Mouse (Mus musculus): Measurements from ENCODE around the gene Cd109. TPM values are rescaled to one million over a fixed set of nuclear protein-coding genes. Genes with fewer than 3 reads are reported as not detected.

Cd109 gene
- total and polyA plus RNA-seq, 3 experiments = not detected

DNA sequence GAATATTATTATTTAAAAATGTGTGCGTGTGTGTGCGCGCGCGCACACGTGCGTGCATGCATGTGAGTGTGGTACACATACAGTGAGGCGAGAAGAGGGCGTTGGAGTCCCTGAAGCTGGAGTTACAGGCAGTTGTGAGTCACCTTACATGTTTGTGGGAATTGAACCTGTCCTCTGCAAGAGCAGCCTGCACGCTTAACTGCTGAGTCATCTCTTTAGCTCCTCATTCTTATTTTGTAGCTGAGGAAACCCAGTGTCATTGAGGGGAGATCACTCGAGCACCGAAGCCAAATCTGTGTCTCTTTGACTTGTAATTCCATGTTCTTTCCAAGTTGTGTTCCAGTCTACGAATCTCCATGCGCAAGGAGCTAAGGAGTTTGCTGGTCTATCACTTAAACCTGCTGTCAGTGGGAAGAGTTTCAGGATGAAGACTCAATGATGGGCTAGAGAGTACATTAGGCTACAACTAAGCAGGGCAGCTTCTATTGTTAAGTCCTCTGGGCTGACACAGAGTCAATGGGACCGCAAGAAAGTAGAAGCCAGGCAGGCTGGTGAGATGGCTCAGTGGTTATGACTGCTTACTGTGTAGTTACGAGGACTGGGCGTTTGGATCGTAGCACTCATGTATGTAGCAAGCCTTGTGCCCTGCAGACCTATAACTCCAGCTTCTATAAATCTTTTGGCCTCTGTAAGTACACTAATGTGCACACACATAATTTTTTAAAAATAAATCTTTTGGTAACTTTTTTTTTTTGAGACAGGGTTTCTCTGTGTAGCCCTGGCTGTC, 19.4 kb upstream of the Cd109 start:
- H3K36me3 ChIP-seq (ENCODE audit: control insufficient read depth in 1 of 2, insufficient read depth in 2 of 2, low read length in 2 of 2) = peaks cover 0 to 11% of the 10 kb centered on the region in 2 experiments; a peak in 2 of 4 replicates
- no peaks in the 10 kb centered on the region for H3K9me3 ChIP-seq (replicated peaks; ENCODE audit: insufficient read depth, low read length)
- peak; percentile 32 for DNase-seq (ENCODE audit: low read depth, low spot score)
- H3K4me3 ChIP-seq (ENCODE audit: control insufficient read depth in 1 of 2, insufficient read depth in 1 of 2, low read depth in 2 of 2, low read length in 2 of 2) = no peak overlapping the region
- H3K27ac ChIP-seq (ENCODE audit: control insufficient read depth, low read depth, low read length) = no peak overlapping the region
- H3K79me2 ChIP-seq (ENCODE audit: control insufficient read depth, insufficient read depth, low read length, poor library complexity) = no peaks in the 10 kb centered on the region
- H3K9ac ChIP-seq (ENCODE audit: control insufficient read depth, low read depth, low read length, poor library complexity, severe bottlenecking) = no peak overlapping the region
- peaks cover 6 to 8% of the 10 kb centered on the region in 2 experiments for H3K27me3 ChIP-seq (ENCODE audit: control insufficient read depth in 1 of 2, insufficient read depth in 2 of 2, low read length in 2 of 2)
- peaks cover 5 to 7% of the 10 kb centered on the region in 2 experiments for H3K4me1 ChIP-seq (ENCODE audit: control insufficient read depth in 1 of 2, insufficient read depth in 2 of 2, low read length in 2 of 2)
- TF ChIP-seq MAFK (IDR thresholded peaks at IDR 0.05; ENCODE audit: borderline replicate concordance, low read depth, low read length) = peak; percentile 61; the same call in 1 of the 2 replicates
- no peak for TF ChIP-seq CHD2 (IDR thresholded peaks at IDR 0.05; ENCODE audit: low read length)

DNA sequence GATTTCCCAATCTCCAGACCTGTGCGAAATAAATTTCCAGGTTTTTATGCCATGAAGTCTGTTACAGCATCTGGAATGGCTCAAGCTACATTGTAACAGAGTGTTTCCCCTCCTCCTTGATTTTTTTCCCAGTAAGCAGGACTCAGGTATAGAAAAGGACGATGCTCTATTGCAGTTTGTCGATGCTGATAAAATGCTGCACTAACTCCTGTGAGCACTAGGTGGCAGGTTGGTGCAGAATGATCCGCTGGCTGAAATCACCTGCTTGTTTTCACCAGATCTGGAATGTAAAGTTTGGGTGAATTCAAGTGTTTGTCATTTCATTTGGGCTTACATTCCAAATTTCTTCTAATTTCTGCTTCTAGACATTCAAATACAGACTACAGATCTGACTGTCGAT, 18.5 kb upstream of the Cd109 start:
- DNase-seq (ENCODE audit: low read depth, low spot score) = peak; percentile 67
- Histone ChIP-seq H3K27me3 (ENCODE audit: control insufficient read depth in 1 of 2, insufficient read depth in 2 of 2, low read length in 2 of 2) (peaks cover 6 to 8% of the 10 kb centered on the region in 2 experiments), H3K9me3 (replicated peaks; ENCODE audit: insufficient read depth, low read length) (no peaks in the 10 kb centered on the region), H3K79me2 (ENCODE audit: control insufficient read depth, insufficient read depth, low read length, poor library complexity) (no peaks in the 10 kb centered on the region), H3K27ac (ENCODE audit: control insufficient read depth, low read depth, low read length) (no peak overlapping the region), H3K36me3 (ENCODE audit: control insufficient read depth in 1 of 2, insufficient read depth in 2 of 2, low read length in 2 of 2) (peaks cover 0 to 11% of the 10 kb centered on the region in 2 experiments; a peak in 2 of 4 replicates), H3K4me1 (ENCODE audit: control insufficient read depth in 1 of 2, insufficient read depth in 2 of 2, low read length in 2 of 2) (peaks cover 5 to 7% of the 10 kb centered on the region in 2 experiments), H3K9ac (ENCODE audit: control insufficient read depth, low read depth, low read length, poor library complexity, severe bottlenecking) (no peak overlapping the region), H3K4me3 (ENCODE audit: control insufficient read depth in 1 of 2, insufficient read depth in 1 of 2, low read depth in 2 of 2, low read length in 2 of 2) (no peak overlapping the region)
- TF ChIP-seq POLR2A (IDR thresholded peaks at IDR 0.05; ENCODE audit: control insufficient read depth in 1 of 2, insufficient read depth in 1 of 2, low read depth in 1 of 2, low read length in 2 of 2, poor library complexity in 1 of 2) (no peak), RAD21 (IDR thresholded peaks at IDR 0.05; ENCODE audit: low read depth, low read length) (peak; percentile 54), TAL1 (IDR thresholded peaks at IDR 0.05; ENCODE audit: low read length) (no peak), MAFK (IDR thresholded peaks at IDR 0.05; ENCODE audit: borderline replicate concordance, low read depth, low read length) (no peak), CTCF (IDR thresholded peaks at IDR 0.05 in 2 of 3, conservative IDR thresholded peaks at IDR 0.05 in 1 of 3; ENCODE audit: control insufficient read depth in 1 of 3, insufficient read depth in 1 of 3, low read depth in 2 of 3, low read length in 3 of 3, poor library complexity in 1 of 3, severe bottlenecking in 1 of 3) (peak; percentile 67 to 88 (median 78)), MAX (IDR thresholded peaks at IDR 0.05; ENCODE audit: low read length) (no peak), ZC3H11A (IDR thresholded peaks at IDR 0.05; ENCODE audit: low read depth, low read length) (no peak), MYC (IDR thresholded peaks at IDR 0.05; ENCODE audit: low read depth, low read length) (no peak), POLR2AphosphoS2 (IDR thresholded peaks at IDR 0.05; ENCODE audit: low read length) (no peak), SMC3 (IDR thresholded peaks at IDR 0.05; ENCODE audit: low read depth, low read length) (peak; percentile 55), GATA1 (IDR thresholded peaks at IDR 0.05; ENCODE audit: low read depth, low read length) (0 out of 2 replicates have a peak, but pooled peaks have one; percentile 25), KAT2A (conservative IDR thresholded peaks at IDR 0.05; ENCODE audit: low read depth, low read length) (no peak), MYB (IDR thresholded peaks at IDR 0.05; ENCODE audit: low read depth, low read length) (no peak), MAZ (IDR thresholded peaks at IDR 0.05; ENCODE audit: low read depth, low read length) (no peak), NRF1 (IDR thresholded peaks at IDR 0.05; ENCODE audit: insufficient read depth, low read depth, low read length, poor library complexity, severe bottlenecking) (no peak), CHD1 (IDR thresholded peaks at IDR 0.05; ENCODE audit: low read depth, low read length) (no peak), SIN3A (IDR thresholded peaks at IDR 0.05; ENCODE audit: low read length) (no peak), ZMIZ1 (IDR thresholded peaks at IDR 0.05; ENCODE audit: low read depth, low read length) (no peak), POLR2AphosphoS5 (IDR thresholded peaks at IDR 0.05; ENCODE audit: borderline replicate concordance, low read depth, low read length) (no peak)
